Mouse (Mus musculus): ENCODE measurements at regions not wholly inside any gene's neighbourhood (a gene's known extent, or its start where the extent isn't known, plus 50 kb on each side); places are given as distances from the start of the nearest gene placed in this dataset.
A peak's percentile ranks its signal among the peaks of the same experiment; 100 is the strongest.

GRCm38 (mm10) chr17:45285621-45286189 lies 147.8 kb downstream of the Cdc5l start:
- no peak for DNase-seq

- DNase-seq: no peak
Measured at GRCm38 (mm10) chr17:45281554-45281953, 152.0 kb downstream of the Cdc5l start.

GRCm38 (mm10) chr17:45279811-45280205 lies 153.7 kb downstream of the Cdc5l start:
- no peak for DNase-seq

GRCm38 (mm10) chr17:45279075-45279810 lies 154.3 kb downstream of the Cdc5l start:
- DNase-seq: no peak

- no peak for DNase-seq
Measured at GRCm38 (mm10) chr17:45277516-45277915, 156.0 kb downstream of the Cdc5l start.

GRCm38 (mm10) chr17:45276686-45277405 lies 156.7 kb downstream of the Cdc5l start:
- DNase-seq: no peak

- DNase-seq: no peak
Measured at GRCm38 (mm10) chr17:45274894-45275293, 158.6 kb downstream of the Cdc5l start.

- no peak for DNase-seq
Measured at GRCm38 (mm10) chr17:45266776-45267175, 166.8 kb downstream of the Cdc5l start.

GRCm38 (mm10) chr17:45265587-45265986 lies 167.9 kb downstream of the Cdc5l start:
- DNase-seq: no peak

- no peak for DNase-seq
Measured at GRCm38 (mm10) chr17:45264434-45264833, 169.1 kb downstream of the Cdc5l start.

GRCm38 (mm10) chr17:45260421-45260820 lies 173.1 kb downstream of the Cdc5l start:
- no peak for DNase-seq

- no peak for DNase-seq
Measured at GRCm38 (mm10) chr17:45258007-45258406, 175.5 kb downstream of the Cdc5l start.

- DNase-seq: no peak
Measured at GRCm38 (mm10) chr17:45252593-45253230, 180.8 kb downstream of the Cdc5l start.

GRCm38 (mm10) chr17:45251034-45251730 lies 182.4 kb downstream of the Cdc5l start:
- DNase-seq: peak; percentile 54

- DNase-seq: no peak
Measured at GRCm38 (mm10) chr17:45250450-45250849, 183.1 kb downstream of the Cdc5l start.

- DNase-seq: no peak
Measured at GRCm38 (mm10) chr17:45247142-45248137, 186.1 kb downstream of the Cdc5l start.

- DNase-seq: no peak
Measured at GRCm38 (mm10) chr17:45244870-45245269, 188.7 kb downstream of the Cdc5l start.

- peak; percentile 19 for DNase-seq
Measured at GRCm38 (mm10) chr17:45243103-45243502, 190.4 kb downstream of the Cdc5l start.

- no peak for DNase-seq
Measured at GRCm38 (mm10) chr17:45242076-45242475, 191.5 kb downstream of the Cdc5l start.

- no peak for DNase-seq
Measured at GRCm38 (mm10) chr17:45240963-45241543, 192.5 kb downstream of the Cdc5l start.

- no peak for DNase-seq
Measured at GRCm38 (mm10) chr17:45240545-45240944, 193.0 kb downstream of the Cdc5l start.

All from liver (tissue).